Mouse (Mus musculus) c-Kit-positive CD71-negative TER-119-negative erythroid progenitor cells, embryonic 14.5 days (primary cell): Measurements from ENCODE around the gene Krt80.

Experiments
- DNase-seq: peaks from one replicate; pipeline ENCODE4 v3.0.0-alpha.2; 2013; ENCODE audit warnings: low read depth

Gene Krt80

GRCm38 (mm10) chr15:101374879-101375278 is 4.9 kb upstream of the Krt80 start:
- DNase-seq: peak; percentile 32

DNA sequence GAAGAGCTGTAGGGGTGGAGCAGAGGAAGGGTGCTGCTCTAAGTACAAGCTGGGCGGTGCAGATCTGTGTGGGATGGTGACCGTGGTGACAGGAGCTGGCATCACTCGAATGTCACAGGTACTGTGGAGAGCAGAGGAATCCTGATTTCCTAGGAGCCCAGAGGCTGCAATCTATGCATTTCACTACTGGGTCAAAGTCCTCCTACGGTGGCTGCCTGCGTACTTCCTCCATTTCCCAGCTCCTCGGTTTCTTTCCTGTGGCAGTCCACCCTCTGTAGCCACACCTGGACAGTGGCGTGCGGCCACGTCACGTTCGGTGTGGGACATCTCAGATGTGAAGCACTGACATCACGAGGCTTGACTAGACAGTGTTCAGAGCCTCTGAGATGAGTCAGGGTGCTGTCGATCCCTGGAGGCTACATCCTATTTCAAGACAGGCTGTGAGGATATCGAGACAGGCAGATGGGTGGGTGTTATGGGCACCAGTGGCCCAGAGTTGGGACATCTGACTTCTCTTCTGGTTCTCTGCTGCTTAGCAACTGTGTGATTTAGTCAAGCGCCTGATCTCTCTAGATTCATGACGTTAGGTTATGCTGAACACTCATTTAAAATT is 3.4 kb upstream of the Krt80 start:
- no peak for DNase-seq

GRCm38 (mm10) chr15:101372131-101372977 is 2.4 kb upstream of the Krt80 start:
- no peak for DNase-seq

GRCm38 (mm10) chr15:101371141-101371985 is 1.4 kb upstream of the Krt80 start:
- no peak for DNase-seq

GRCm38 (mm10) chr15:101369382-101370100 is 421 bp downstream of the Krt80 start:
- no peak for DNase-seq

GRCm38 (mm10) chr15:101368502-101369381 is 1.2 kb downstream of the Krt80 start:
- no peak for DNase-seq

GRCm38 (mm10) chr15:101368015-101368414 is 1.9 kb downstream of the Krt80 start:
- DNase-seq: no peak

- DNase-seq: no peak
Observed at GRCm38 (mm10) chr15:101367497-101367896, 2.5 kb downstream of the Krt80 start.

DNA sequence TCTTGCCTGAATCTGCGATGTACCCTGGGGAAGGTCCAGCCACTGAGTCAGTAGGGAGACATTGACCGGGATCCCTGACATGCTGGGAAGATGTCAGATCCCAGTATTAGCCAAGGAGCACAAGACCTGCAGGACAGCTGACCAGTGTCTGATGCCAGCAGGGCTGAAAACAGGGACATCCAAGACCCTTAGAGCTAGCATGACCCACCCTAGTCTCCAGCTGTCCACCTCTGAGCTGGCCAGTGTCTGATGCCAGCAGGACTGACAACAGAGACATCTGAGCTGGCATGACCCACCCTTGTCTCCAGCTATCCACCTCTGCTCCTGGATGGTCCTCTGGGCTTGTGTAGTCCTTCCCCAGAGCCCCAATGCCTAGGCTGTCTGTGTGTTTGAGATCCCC is 3.0 kb downstream of the Krt80 start:
- DNase-seq: no peak

DNA sequence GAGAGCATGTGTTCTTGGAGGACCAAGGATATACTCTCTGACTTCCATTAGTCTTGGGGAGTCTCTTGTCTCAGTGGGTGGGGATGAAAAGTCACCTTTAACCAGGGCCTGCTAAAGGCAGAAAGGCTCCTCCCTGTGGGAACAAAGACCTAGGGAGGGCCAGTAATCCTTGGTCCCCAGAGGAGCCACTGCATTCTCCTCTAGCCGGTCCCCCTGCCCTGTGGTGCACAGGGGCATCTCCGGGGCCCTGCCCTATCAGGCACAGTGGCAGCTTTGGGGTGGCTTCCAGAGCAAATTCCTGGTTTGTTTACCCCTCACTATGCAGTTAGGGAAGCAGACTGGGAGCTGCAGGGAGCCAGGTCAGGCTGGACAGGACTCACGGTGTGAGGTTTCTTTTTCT is 3.5 kb downstream of the Krt80 start:
- DNase-seq: no peak

DNA sequence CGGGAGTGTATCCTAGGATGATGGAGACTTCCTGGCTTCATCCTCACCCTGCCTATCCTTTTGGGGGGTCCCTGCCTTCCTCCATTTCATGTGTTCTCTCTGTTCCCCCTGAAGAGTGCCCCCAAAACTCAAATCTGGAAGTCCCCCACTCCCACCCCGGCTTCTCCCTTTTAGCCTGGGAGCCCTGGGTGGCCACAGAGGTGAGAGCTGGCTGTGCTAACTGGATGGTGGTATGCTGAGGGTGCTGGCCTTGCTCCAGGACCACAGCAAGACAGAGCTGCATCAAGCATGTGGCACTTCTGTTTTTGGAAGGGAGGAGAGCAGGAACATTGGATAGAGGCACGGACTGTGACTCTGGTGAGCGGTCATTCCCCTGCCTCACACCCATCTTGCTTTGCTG is 4.2 kb downstream of the Krt80 start:
- DNase-seq: no peak

DNA sequence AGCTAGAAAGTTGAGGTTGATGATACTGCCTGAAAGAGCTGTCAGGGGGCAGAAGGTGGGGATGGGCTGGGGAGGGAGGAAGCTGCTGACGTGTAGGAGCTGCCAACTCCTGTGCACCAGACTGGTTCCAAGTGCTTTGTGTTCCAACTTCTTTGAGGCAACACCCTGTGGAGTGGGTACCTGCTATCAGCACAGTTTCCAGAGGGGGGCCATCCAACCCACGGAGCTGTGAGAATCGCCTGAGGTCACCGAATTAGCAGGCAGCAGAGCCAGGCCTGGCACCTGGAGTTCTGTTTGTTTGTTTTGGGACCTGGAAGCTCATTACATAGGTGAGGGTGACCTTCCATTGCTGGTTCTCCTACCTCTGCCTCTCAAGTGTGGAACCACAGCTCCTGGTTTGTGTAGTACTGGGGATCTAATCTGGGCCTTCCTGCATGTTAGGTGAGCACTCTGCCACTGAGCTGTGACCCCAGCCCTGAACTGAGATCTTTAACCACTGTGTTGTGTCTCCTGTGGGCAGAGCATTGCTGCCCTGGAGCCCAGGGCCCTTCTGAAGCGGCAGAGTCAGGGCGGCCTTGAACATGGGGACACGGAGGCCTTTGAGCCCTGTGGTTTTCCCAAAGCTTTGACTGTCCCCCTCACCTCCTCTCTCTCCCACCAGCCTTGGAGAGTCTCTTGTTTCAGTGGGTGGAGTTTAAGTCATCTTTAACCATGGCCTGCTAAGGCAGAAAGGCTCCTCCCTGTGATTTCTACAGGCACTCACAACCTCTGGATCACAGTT is 4.9 kb downstream of the Krt80 start:
- no peak for DNase-seq

DNA sequence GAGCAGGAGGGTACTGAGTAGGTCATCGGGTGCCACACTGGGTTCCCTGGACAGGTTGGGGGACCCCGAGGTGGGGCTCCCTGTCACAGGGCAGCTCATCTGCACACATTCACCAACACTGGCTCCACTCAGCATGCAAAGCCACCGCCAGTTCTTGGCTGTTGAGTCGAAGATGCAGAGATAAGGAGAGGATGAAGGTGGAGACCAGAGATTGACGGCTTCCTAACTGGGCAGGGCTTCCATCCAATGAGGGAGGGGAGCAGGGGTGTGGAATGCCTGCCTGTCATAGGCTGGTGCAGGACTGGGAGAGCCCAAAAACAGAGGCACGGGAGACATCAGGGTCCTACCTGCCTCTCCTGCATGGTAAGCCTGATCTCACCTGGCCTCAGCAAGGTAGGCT is 5.5 kb downstream of the Krt80 start:
- DNase-seq: no peak

- no peak for DNase-seq
Observed at GRCm38 (mm10) chr15:101363933-101364332, 6.0 kb downstream of the Krt80 start.

GRCm38 (mm10) chr15:101362393-101363010 is 7.5 kb downstream of the Krt80 start:
- no peak for DNase-seq

DNA sequence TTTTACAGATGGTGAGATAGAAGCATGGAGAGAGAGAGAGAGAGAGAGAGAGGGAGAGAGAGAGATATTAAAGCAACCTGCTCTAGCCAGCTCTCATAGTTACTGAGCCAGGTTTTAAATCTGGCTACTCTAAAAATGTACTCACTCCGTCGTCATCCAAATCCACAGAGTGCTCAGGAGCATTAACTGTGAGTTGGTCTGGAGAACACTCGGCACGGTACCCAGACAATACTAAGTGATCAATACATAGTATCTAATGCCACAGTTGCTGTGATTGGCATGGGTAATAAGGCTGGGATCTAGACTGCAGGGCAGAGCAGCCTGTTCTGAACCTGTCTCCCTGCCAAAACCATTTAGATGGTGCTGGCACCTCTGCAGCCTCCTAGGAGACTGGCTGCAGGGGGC is 14.6 kb downstream of the Krt80 start:
- DNase-seq: no peak

DNA sequence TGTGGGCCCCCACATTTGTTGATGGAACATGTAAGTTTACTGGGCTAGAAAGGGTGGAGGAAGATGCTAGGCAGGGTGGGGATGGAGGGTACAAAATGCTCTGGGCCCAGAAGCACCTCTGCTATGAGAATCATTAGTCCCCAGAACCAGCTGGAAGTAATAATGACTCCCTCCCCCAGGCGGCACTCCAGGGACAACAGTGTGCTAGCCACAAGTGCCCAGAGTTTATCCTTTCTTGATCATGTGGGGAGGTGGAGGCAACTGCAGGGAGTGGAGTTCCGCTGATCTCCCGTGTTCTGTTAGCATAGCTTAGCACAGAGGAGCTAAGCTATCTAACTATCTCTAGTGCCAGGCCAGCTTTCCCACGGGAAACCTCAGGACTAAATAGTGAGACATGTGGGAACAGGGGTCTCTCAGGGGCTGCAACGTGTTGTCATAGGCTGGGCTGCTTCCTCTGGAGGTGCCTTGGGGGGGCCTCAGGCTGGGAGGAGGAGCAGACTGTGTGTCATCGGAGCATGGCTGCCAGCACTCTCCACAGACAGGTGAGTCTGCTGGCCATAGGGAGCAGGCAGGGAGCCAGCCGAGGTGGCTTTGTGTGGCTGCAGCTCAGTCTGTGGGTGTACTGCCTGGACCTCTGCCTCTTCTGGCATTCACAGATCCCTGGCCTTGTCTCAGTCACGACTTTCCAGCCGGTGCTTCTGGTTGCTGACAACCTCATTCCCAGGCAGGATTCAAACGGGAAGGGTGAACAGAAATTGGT is 17.1 kb downstream of the Krt80 start:
- no peak for DNase-seq

DNA sequence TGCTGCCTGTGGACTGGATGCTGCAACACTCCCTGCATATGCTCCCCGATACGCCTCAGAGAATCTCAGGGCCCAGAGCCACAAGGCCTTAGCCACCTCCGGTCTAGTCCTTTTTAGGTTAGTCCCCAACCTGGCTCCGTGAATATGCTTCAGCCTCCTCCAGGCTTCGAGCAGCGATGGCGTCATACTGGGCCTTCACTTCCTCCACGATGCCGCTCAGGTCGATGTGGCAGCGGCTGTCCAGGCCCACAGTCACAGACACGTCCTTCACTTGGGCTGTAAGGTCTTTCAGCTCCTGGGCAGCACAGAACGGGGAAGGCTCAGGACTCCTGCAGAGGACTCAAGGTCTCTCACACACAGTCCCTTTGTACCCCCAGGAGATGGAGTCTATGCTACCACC is 17.9 kb downstream of the Krt80 start:
- DNase-seq: no peak
